Mouse (Mus musculus) heart, adult 2 months (tissue): ENCODE measurements around the gene Nrbp1.

Experiments used
- CTCF ChIP-seq: fragments of 200-600 bp; IDR thresholded peaks from 2 replicates; pipeline ENCODE4 v1.8.1; 2022; ENCODE audit warnings: antibody characterized with exemption, mild to moderate bottlenecking, moderate library complexity
- EP300 ChIP-seq: fragments of 200-500 bp; IDR thresholded peaks from 2 replicates; pipeline ENCODE4 v1.6.1; 2011; ENCODE audit warnings: low read depth, low read length, control low read depth; ENCODE audit not compliant: insufficient read depth
- POLR2A ChIP-seq: fragments of 200-500 bp; IDR thresholded peaks from 2 replicates; pipeline ENCODE4 v1.6.1; 2011; ENCODE audit warnings: mild to moderate bottlenecking, low read depth, low read length, control low read depth; ENCODE audit not compliant: insufficient read depth

DNA sequence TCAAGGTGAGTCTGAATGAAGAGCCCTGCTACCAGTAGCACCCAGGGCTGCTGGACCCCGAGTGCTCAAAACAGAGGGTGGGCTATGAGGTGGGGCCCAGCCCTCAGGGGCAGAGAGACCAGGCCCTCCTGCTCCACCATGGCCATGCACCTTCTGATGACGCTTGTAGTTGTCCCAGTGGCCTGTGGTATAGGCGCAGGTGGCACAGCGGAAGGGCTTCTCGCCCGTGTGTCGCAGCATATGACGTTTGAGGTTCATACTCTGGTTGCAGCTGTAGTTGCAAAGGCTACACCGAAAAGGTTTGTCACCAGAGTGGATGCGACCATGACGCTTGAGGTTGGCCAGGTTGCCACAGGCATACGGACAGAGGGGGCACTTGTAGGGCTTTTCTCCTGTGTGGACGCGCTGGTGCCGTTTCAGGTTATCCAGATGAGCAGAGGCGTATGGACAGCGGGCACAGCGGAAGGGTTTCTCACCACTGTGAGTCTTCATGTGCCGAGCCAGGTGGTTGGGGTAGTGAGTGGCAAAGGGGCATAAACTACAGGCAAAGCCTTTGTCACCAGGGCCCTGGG lies 41.3 kb upstream of the Nrbp1 start:
- TF ChIP-seq CTCF, result no peak
- TF ChIP-seq POLR2A, result no peak
- TF ChIP-seq EP300, result no peak
